Mouse (Mus musculus) right cerebral cortex, postnatal 36 days (tissue): ENCODE data around the gene Mrpl10.

ENCODE experiments used
- DNase-seq, 2 experiments: peaks; one replicate each; pipeline ENCODE4 v3.0.0; 2022; ENCODE audit warnings: low spot score in 2 of 2, mixed read lengths in 1 of 2

Mrpl10 gene

DNA sequence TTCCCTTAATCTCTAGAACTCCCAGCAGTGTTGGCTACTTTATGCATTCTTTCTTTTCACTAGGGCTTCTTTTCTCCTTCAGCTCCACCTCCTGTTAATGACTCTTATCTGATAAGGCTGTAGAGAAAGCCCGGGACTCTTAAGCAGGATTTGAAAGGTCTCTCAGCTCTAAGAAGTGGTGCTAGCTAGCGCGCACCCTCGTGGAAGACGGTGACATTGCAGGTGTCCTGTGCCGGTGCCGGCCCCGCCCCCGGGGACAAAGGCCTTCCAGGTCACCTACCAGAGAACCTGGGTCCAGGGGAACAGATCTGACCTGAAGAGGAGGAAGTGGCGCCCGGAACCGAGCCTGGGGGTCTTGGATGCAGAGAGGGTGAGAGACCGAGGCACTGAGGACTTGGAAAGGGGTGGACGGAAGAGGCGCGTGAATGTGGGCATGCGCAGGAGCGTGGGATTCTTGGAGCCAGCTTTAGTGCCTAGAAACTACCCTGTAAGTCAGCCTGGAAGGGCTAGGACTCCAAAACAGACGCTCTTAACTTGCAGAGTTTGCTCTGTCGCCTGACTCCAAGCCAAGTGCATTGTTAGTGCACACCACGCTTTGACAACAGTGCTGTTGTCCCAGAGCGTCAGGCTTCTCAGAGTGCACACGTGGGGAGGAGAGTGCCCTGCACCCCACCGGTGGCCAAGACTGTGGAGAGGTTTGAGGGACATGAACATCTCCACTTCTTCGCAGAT, 11.5 kb upstream of the Mrpl10 start, which contains the start of gene Scrn2:
TSS of gene Scrn2 (plus strand) at position 253 of the 732 bp plus-strand sequence.
- peak in 1 of 2 experiments; percentile 44 for DNase-seq

DNA sequence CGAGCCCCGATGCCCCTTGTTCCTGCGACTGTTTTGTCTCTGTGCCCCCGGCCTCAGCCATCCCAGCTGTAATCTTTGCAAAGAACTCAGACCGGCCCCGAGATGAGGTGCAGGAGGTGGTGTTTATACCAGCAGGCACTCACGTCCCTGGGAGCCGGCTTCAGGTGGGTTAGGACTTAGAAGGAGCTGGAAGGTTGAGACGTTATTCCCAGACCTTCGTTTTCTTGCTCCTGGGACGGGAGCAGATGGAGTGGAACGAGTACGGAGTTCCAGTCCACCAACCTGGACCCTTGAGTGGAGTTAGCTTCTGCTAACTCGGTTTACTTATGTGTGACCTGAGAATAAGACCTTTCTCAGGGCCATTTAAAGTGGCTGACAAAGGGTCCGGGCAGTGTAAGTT, 10.9 kb upstream of the Mrpl10 start:
- no peak for DNase-seq

DNA sequence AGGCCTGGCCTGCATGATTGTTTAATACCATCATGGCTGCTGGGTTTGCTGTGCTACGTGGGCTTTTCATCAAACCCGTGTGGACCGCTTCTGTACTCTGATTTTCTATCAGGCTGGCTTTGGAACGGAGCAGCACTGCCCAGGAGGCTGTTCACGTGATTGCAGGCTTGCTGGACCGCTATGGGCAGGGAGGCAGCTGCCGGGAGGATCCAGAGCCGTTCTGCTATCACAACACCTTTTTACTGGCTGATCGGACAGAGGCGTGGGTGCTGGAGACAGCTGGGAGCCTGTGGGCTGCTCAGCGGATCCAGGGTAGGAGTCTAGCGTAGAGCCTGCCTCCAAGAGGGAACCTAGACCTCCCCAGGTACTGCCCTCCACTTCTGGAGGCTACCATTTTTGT, 9.4 kb upstream of the Mrpl10 start:
- no peak for DNase-seq

- DNase-seq: no peak
These were observed 8.9 kb upstream of the Mrpl10 start for GRCm38 (mm10) chr11:97032499-97032898.

- DNase-seq: no peak
These were observed 7.6 kb upstream of the Mrpl10 start for GRCm38 (mm10) chr11:97033781-97034180.

- DNase-seq: peak; percentile 56 to 73
These were observed 5.2 kb upstream of the Mrpl10 start for GRCm38 (mm10) chr11:97036141-97036540.

- no peak for DNase-seq
These were observed 2.5 kb upstream of the Mrpl10 start for GRCm38 (mm10) chr11:97038881-97039280.

- DNase-seq: no peak
These were observed 899 bp upstream of the Mrpl10 start for GRCm38 (mm10) chr11:97040301-97041021.

- no peak for DNase-seq
These were observed 3.5 kb downstream of the Mrpl10 start for GRCm38 (mm10) chr11:97044902-97045301.

DNA sequence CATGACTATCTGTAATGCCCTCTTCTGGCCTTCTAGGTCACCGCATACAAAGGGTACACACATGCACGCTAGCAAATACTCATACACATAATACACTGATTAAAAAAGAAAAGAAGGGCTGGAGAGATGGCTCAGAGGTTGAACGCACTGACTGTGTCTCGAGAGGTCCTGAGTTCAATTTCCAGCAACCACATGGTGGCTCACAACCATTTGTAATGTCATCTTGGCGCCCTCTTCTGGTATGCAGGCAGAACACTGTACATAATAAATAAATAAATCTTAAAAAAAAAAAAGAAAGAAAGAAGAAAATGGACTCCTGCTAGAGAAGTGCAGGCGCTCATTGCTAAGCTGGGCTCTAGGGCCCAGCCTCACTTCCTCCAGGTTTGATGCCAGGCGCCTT, 4.5 kb downstream of the Mrpl10 start:
- no peak for DNase-seq

DNA sequence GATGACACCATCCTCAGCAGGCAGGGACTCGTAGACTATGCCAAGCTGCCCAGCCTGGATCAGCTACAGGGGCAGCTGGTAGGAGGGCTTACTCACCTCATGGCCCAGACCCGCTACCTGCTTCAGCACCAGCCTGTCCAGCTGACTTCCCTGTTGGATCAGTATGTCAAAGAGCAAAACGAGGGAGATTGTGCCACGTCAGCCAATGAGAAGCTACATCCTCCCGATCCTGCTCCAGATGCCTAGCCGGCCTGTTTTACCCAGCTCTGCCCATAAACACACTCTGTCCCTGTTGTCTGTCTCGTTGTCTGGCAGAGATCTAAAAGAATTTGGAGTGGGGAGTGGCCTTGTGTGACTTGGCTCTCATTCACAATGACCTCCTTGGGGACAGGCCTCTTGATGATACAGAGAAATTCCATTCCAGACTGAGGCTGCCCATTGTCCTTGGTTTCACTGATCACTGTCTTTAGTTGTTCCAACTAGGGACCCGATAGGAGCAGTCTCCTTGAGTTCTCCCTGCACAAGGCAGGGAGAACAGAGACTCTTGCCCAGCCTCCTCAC, 6.8 kb downstream of the Mrpl10 start:
- DNase-seq: no peak

GRCm38 (mm10) chr11:97049492-97050085, 8.2 kb downstream of the Mrpl10 start:
- DNase-seq: no peak

DNA sequence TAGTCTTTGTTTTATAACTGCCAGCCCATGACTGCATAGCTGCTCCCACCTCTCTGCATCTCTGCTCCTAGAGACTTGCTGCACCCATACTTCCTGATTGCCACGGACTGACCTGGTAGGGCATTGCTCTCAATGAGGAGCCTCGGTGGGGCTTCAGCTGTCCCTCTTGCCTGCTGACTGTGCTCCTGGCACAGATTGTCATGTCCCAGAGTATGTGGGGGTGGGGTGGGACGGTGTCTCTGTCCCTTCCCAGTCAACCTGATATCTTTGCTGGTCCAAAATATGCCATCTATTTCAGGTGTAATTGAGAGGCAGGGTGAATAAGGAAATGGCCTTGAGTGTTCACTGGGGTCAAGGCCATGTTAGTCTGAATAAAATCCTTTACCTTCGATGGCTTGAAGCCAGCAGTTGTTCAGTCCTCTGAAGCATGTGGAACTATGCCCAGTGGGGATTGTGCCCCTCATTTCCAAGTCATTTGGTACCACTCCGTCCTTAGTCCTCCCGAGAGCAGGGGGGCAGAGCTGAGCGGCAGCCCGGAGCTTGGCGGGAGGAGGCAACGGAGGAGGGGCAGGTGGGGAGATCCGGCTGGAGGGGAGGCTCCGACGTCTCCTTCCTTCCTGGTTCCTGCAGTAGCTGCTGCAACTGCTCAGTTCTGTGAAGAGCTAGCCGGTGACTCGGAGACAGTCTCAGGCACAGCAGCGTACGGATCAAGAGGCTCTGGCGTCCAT, 9.0 kb downstream of the Mrpl10 start, which contains the start of gene Osbpl7:
TSS of gene Osbpl7 (plus strand) at position 413 of the 728 bp plus-strand sequence.
- DNase-seq: peak; percentile 62 to 66

DNA sequence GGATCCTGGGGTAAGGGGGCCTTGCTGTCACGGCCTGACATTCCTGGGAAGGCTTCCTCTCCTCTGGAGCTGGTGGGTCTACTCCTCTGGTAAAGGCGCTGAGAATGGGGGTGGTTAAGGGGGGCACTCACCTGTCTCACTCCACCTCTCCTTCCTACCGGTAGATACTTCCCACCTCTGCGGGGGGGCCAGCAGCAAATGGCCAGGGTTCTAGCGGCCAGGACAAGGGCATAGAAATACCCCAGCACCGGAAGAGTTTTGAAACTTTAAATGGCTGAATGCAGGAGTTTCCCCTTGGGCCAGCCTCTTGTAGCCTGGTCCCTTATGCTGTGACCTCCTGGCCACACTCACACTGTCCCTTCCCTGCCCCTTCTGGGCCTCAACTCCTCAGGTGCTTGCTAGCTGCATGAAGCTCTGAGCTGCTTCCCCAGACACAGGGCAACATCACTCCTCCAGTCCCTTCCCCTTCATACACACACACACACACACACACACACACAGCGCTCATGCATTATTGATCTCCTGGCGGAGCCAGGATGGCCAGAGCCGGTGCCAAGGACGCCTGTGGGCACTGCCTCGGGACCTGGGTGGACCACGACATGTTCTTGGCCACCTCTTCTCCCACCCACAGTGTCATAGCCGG, 9.7 kb downstream of the Mrpl10 start:
- DNase-seq: no peak

GRCm38 (mm10) chr11:97052219-97052646, 10.9 kb downstream of the Mrpl10 start:
- DNase-seq: no peak

GRCm38 (mm10) chr11:97063274-97063920, 22.0 kb downstream of the Mrpl10 start:
- no peak for DNase-seq

DNA sequence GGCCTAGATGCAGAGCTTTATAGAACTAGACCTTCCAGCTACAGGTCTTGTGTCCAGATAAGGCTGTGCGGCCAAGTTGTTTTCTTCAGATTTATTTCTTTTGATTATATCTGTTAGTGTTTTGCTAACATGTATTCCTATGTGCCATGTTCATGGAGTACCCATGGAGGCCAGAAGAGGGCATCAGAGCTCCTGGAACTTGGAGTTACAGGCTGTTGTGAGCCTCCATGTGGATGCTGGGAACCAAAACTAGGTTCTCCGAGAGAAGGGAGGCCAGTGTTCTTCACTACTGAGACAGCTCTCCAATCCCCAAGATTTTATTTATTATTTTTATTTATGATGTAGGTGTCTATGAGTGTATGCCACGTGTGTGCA, 22.5 kb downstream of the Mrpl10 start:
- DNase-seq: no peak

DNA sequence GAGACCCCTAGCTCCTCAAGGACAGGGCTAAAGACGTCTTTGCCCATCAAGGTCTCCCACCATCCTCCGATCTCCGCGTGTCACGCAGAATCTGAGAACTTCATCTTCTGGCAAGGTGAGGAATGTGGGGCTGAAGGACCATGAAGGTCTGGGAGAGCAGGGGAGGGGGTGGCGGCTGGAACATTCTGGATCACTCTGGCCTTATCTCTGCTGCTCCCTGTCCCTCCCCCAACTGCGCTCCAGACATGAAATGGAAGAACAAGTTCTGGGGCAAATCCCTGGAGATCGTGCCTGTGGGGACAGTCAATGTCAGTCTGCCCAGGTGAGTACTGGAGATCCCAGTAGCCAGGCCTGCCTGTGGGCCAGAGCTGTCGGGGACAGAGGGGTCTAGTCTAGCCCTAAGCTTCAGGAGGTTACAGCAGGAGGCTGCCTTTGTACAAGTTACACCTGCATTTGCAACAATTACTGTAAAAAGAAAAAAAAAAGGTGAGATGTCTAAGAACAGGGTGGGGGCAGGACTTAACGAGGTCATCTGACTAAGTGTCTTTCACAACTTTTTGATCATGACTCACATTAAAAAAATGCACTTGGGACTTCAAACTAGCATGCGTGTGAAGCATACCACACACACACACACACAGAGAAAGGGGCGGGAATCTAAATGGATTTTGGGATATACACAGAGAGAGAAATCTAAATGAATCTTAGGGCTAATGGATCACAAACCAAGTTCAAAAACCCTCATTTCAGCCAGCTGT, 24.4 kb downstream of the Mrpl10 start:
- DNase-seq: no peak

- DNase-seq: no peak
These were observed 25.4 kb downstream of the Mrpl10 start for GRCm38 (mm10) chr11:97066656-97067360.
